Mouse (Mus musculus): ENCODE measurements around the gene 1700017N19Rik. TPM values are rescaled to one million over a fixed set of nuclear protein-coding genes. Genes with fewer than 3 reads are reported as not detected.

1700017N19Rik gene
- total and polyA plus RNA-seq, 3 experiments, result not detected

- no peak overlapping the region for H3K9ac ChIP-seq (ENCODE audit: insufficient read depth, low read depth)
- DNase-seq (ENCODE audit: extremely low read depth), result no peak
- in situ Hi-C loops (cut with MboI; ENCODE audit: low pct_ligation_motif_present, low pct_unique_long_range_greater_than_20kb, low sequenced_read_pairs), result no loop called here
- H3K9me3 ChIP-seq (replicated peaks; ENCODE audit: low read length), result peaks cover 44% of the 10 kb centered on the region
- no peak overlapping the region for H3K27ac ChIP-seq (ENCODE audit: insufficient read depth, low read depth)
- H3K79me2 ChIP-seq (replicated peaks; ENCODE audit: control insufficient read depth, extremely low read depth, insufficient read depth, poor library complexity, severe bottlenecking), result no peaks in the 10 kb centered on the region
- no peaks in the 10 kb centered on the region for H3K36me3 ChIP-seq (replicated peaks in 1 of 2; ENCODE audit: control insufficient read depth in 1 of 2, insufficient read depth in 1 of 2, low read length in 1 of 2)
- no peak overlapping the region for H3K4me2 ChIP-seq (ENCODE audit: insufficient read depth, low read depth, poor library complexity, severe bottlenecking)
- H3K4me1 ChIP-seq (ENCODE audit: control insufficient read depth in 1 of 2, insufficient read depth in 2 of 2), result no peaks in the 10 kb centered on the region
- H3K4me3 ChIP-seq (replicated peaks in 1 of 3; ENCODE audit: low read depth in 2 of 3, low read length in 2 of 3, poor library complexity in 1 of 3), result no peak overlapping the region
- no peak for TF ChIP-seq CHD1 (IDR thresholded peaks at IDR 0.05; ENCODE audit: low read depth, low read length)
- no peak for TF ChIP-seq USF1 (IDR thresholded peaks at IDR 0.05; ENCODE audit: low read depth, low read length)
- TF ChIP-seq ZC3H11A (IDR thresholded peaks at IDR 0.05; ENCODE audit: low read depth, low read length), result no peak
- no peak for TF ChIP-seq ZKSCAN1 (IDR thresholded peaks at IDR 0.05; ENCODE audit: borderline replicate concordance, low read depth, low read length)
- no peak for TF ChIP-seq ELF1 (IDR thresholded peaks at IDR 0.05; ENCODE audit: low read depth, low read length)
- no peak for TF ChIP-seq ZMIZ1 (IDR thresholded peaks at IDR 0.05; ENCODE audit: low read depth, low read length)
- TF ChIP-seq POLR2A (IDR thresholded peaks at IDR 0.05; ENCODE audit: low read depth, low read length), result no peak
- no peak for TF ChIP-seq CHD2 (IDR thresholded peaks at IDR 0.05; ENCODE audit: low read length)
- TF ChIP-seq MXI1 (IDR thresholded peaks at IDR 0.05; ENCODE audit: low read depth, low read length), result no peak
- TF ChIP-seq UBTF (IDR thresholded peaks at IDR 0.05; ENCODE audit: low read depth, low read length), result no peak
- TF ChIP-seq JUND (conservative IDR thresholded peaks at IDR 0.05; ENCODE audit: low read depth, low read length), result no peak
- no peak for TF ChIP-seq MAX (IDR thresholded peaks at IDR 0.05; ENCODE audit: low read length)
- TF ChIP-seq MEF2A (IDR thresholded peaks at IDR 0.05; ENCODE audit: borderline replicate concordance, low read depth, low read length), result no peak
- no peak for TF ChIP-seq POLR2AphosphoS2 (IDR thresholded peaks at IDR 0.05; ENCODE audit: low read depth, low read length)
- TF ChIP-seq USF2 (conservative IDR thresholded peaks at IDR 0.05; ENCODE audit: low read depth, low read length), result no peak
- TF ChIP-seq TCF12 (IDR thresholded peaks at IDR 0.05; ENCODE audit: low read depth, low read length), result no peak
- dilution Hi-C loops (cut with MboI; ENCODE audit: extremely low pct_ligation_motif_present, extremely low pct_unique_long_range_greater_than_20kb, low sequenced_read_pairs), result no loop called here
- no peaks in the 10 kb centered on the region for H3K27me3 ChIP-seq (replicated peaks)
Measured at GRCm38 (mm10) chr10:100574505-100575149, 15.7 kb upstream of the 1700017N19Rik start.

GRCm38 (mm10) chr10:100575294-100575693 lies 15.0 kb upstream of the 1700017N19Rik start:
- no peaks in the 10 kb centered on the region for H3K79me2 ChIP-seq (replicated peaks; ENCODE audit: control insufficient read depth, extremely low read depth, insufficient read depth, poor library complexity, severe bottlenecking)
- H3K9ac ChIP-seq (ENCODE audit: insufficient read depth, low read depth), result no peak overlapping the region
- in situ Hi-C loops (cut with MboI; ENCODE audit: low pct_ligation_motif_present, low pct_unique_long_range_greater_than_20kb, low sequenced_read_pairs), result no loop called here
- dilution Hi-C loops (cut with MboI; ENCODE audit: extremely low pct_ligation_motif_present, extremely low pct_unique_long_range_greater_than_20kb, low sequenced_read_pairs), result no loop called here
- H3K4me2 ChIP-seq (ENCODE audit: insufficient read depth, low read depth, poor library complexity, severe bottlenecking), result no peak overlapping the region
- H3K36me3 ChIP-seq (replicated peaks in 1 of 2; ENCODE audit: control insufficient read depth in 1 of 2, insufficient read depth in 1 of 2, low read length in 1 of 2), result no peaks in the 10 kb centered on the region
- H3K9me3 ChIP-seq (replicated peaks; ENCODE audit: low read length), result peaks cover 42% of the 10 kb centered on the region
- H3K4me1 ChIP-seq (ENCODE audit: control insufficient read depth in 1 of 2, insufficient read depth in 2 of 2), result no peaks in the 10 kb centered on the region
- H3K27ac ChIP-seq (ENCODE audit: insufficient read depth, low read depth), result no peak overlapping the region
- DNase-seq (ENCODE audit: extremely low read depth), result no peak
- H3K4me3 ChIP-seq (replicated peaks in 1 of 3; ENCODE audit: low read depth in 2 of 3, low read length in 2 of 3, poor library complexity in 1 of 3), result no peak overlapping the region
- H3K27me3 ChIP-seq (replicated peaks), result no peaks in the 10 kb centered on the region
- TF ChIP-seq IRF4 (IDR thresholded peaks at IDR 0.05; ENCODE audit: low read depth, low read length) (no peak), ZKSCAN1 (IDR thresholded peaks at IDR 0.05; ENCODE audit: borderline replicate concordance, low read depth, low read length) (no peak), NRF1 (IDR thresholded peaks at IDR 0.05; ENCODE audit: low read depth, low read length) (no peak), CHD1 (IDR thresholded peaks at IDR 0.05; ENCODE audit: low read depth, low read length) (no peak), USF1 (IDR thresholded peaks at IDR 0.05; ENCODE audit: low read depth, low read length) (no peak), CTCF (conservative IDR thresholded peaks at IDR 0.05 in 1 of 2, IDR thresholded peaks at IDR 0.05 in 1 of 2; ENCODE audit: low read depth in 2 of 2, low read length in 2 of 2) (no peak), TCF12 (IDR thresholded peaks at IDR 0.05; ENCODE audit: low read depth, low read length) (no peak), GABPA (IDR thresholded peaks at IDR 0.05; ENCODE audit: insufficient replicate concordance, low read depth, low read length) (no peak), CHD2 (IDR thresholded peaks at IDR 0.05; ENCODE audit: low read length) (no peak), E2F4 (IDR thresholded peaks at IDR 0.05; ENCODE audit: insufficient replicate concordance, low read depth, low read length) (no peak), UBTF (IDR thresholded peaks at IDR 0.05; ENCODE audit: low read depth, low read length) (no peak)
